Mouse (Mus musculus) heart, postnatal 36 days (tissue): ENCODE data around the gene Npas2. TPM values are rescaled to one million over a fixed set of nuclear protein-coding genes. Genes with fewer than 3 reads are reported as not detected.

Experiments
- DNase-seq, 2 experiments: peaks; one replicate each; pipeline ENCODE4 v3.0.0; 2021 to 2022
- intact Hi-C: fragments of 180-260 bp; cut with DNase I; formaldehyde crosslinking; loops from one replicate; pipeline ENCODE4 v1.15.1; 2025
- total RNA-seq, 2 experiments: library from RNA; stranded (reverse); gene quantifications; 2 replicates each; pipeline ENCODE4 v1.2.3; 2021

Gene Npas2
- total RNA-seq, 2 experiments from 2014 or later, result 2.7 to 4.6 TPM

GRCm38 (mm10) chr1:39321954-39322353, 128.4 kb downstream of the Npas2 start:
- intact Hi-C loops, result no loop called here
- no peak for DNase-seq

GRCm38 (mm10) chr1:39325228-39325627, 131.7 kb downstream of the Npas2 start:
- intact Hi-C loops, result no loop called here
- no peak for DNase-seq

GRCm38 (mm10) chr1:39327546-39327945, 134.0 kb downstream of the Npas2 start:
- no peak for DNase-seq
- intact Hi-C loops, result no loop called here

- intact Hi-C loops, result loop anchor here (5.0 kb wide), 1 partner anchor 44 kb away; no protein-coding TSS in a partner anchor
- peak; percentile 33 to 42 for DNase-seq
These were observed 137.5 kb downstream of the Npas2 start for GRCm38 (mm10) chr1:39330857-39331594.

- intact Hi-C loops, result loop anchor here (5.0 kb wide), 1 partner anchor 45 kb away; no protein-coding TSS in a partner anchor
- no peak for DNase-seq
These were observed 138.9 kb downstream of the Npas2 start for GRCm38 (mm10) chr1:39332456-39332855.

GRCm38 (mm10) chr1:39335561-39336196, 142.1 kb downstream of the Npas2 start:
- DNase-seq, result no peak
- intact Hi-C loops, result no loop called here

GRCm38 (mm10) chr1:39336788-39337187, 143.3 kb downstream of the Npas2 start:
- intact Hi-C loops, result no loop called here
- no peak for DNase-seq

GRCm38 (mm10) chr1:39338831-39339230, 145.3 kb downstream of the Npas2 start:
- intact Hi-C loops, result no loop called here
- DNase-seq, result no peak

GRCm38 (mm10) chr1:39339455-39339854, 145.9 kb downstream of the Npas2 start:
- no peak for DNase-seq
- intact Hi-C loops, result no loop called here

GRCm38 (mm10) chr1:39340156-39340555, 146.6 kb downstream of the Npas2 start:
- no peak for DNase-seq
- intact Hi-C loops, result loop anchor here (1.0 to 5.0 kb wide), 3 partner anchors 148 to 339 kb away; partner anchors contain the start of gene Npas2

- peak; percentile 41 to 46 for DNase-seq
- intact Hi-C loops, result loop anchor here (1.0 to 5.0 kb wide), 3 partner anchors 148 to 339 kb away; partner anchors contain the start of gene Npas2
These were observed 147.1 kb downstream of the Npas2 start for GRCm38 (mm10) chr1:39340647-39341046.

GRCm38 (mm10) chr1:39341807-39342206, 148.3 kb downstream of the Npas2 start:
- intact Hi-C loops, result loop anchor here (5.0 kb wide), 1 partner anchor 150 kb away; the partner anchor contains the start of gene Npas2
- DNase-seq, result no peak

GRCm38 (mm10) chr1:39343242-39343641, 149.7 kb downstream of the Npas2 start:
- no peak for DNase-seq
- intact Hi-C loops, result loop anchor here (5.0 kb wide), 1 partner anchor 151 kb away; the partner anchor contains the start of gene Npas2

- intact Hi-C loops, result loop anchor here (5.0 kb wide), 1 partner anchor 153 kb away; the partner anchor contains the start of gene Npas2
- DNase-seq, result no peak
These were observed 151.6 kb downstream of the Npas2 start for GRCm38 (mm10) chr1:39344981-39345600.

GRCm38 (mm10) chr1:39349001-39349400, 155.5 kb downstream of the Npas2 start:
- intact Hi-C loops, result no loop called here
- DNase-seq, result peak; percentile 20 to 41

GRCm38 (mm10) chr1:39349427-39349826, 155.9 kb downstream of the Npas2 start:
- intact Hi-C loops, result no loop called here
- DNase-seq, result no peak

GRCm38 (mm10) chr1:39361754-39362514, 168.4 kb downstream of the Npas2 start:
- intact Hi-C loops, result no loop called here
- DNase-seq, result no peak

GRCm38 (mm10) chr1:39362515-39362893, 169.0 kb downstream of the Npas2 start:
- DNase-seq, result no peak
- intact Hi-C loops, result no loop called here

GRCm38 (mm10) chr1:39365562-39365961, 172.0 kb downstream of the Npas2 start:
- intact Hi-C loops, result no loop called here
- DNase-seq, result no peak

- DNase-seq, result no peak
- intact Hi-C loops, result no loop called here
These were observed 173.5 kb downstream of the Npas2 start for GRCm38 (mm10) chr1:39367045-39367444.
